Mouse (Mus musculus) lung, adult 2 months (tissue): ENCODE data around the gene Slc9b2. TPM values are rescaled to one million over a fixed set of nuclear protein-coding genes. Genes with fewer than 3 reads are reported as not detected.

Experiments
- DNase-seq: peaks from one replicate; pipeline ENCODE4 v3.0.0; 2022
- H3K4me1 ChIP-seq: fragments of 200-500 bp; 2 replicates; pipeline ENCODE4 v1.6.1; 2011; ENCODE audit warnings: low read length; ENCODE audit not compliant: control insufficient read depth, insufficient read depth
- H3K4me3 ChIP-seq: fragments of 200-500 bp; replicated peaks from 2 replicates; pipeline ENCODE3; 2011; ENCODE audit warnings: low read depth, mild to moderate bottlenecking, control low read depth, low read length; ENCODE audit errors: extremely low read depth
- CTCF ChIP-seq: fragments of 200-500 bp; IDR thresholded peaks from 2 replicates; pipeline ENCODE4 v1.5.1; 2011; ENCODE audit warnings: mild to moderate bottlenecking, low read length, control low read depth; ENCODE audit not compliant: insufficient read depth
- POLR2A ChIP-seq: fragments of 200-500 bp; IDR thresholded peaks from 2 replicates; pipeline ENCODE4 v1.6.1; 2011; ENCODE audit warnings: low read depth, mild to moderate bottlenecking, control low read depth, low read length, borderline replicate concordance; ENCODE audit errors: extremely low read depth
- WGBS: fragments of 180-500 bp; shearing (Covaris S2); methylation state at CpG from one replicate; pipeline ENCODE4 v1.1.7; 2018; 5-methylcytosine and 5-hydroxymethylcytosine counted together
- polyA plus RNA-seq: library from polyadenylated mRNA; depleted of rRNA; stranded (reverse); fragments of >200 nt; gene quantifications from 2 replicates; pipeline ENCODE4 v1.2.3, GENCODE M21; 2012

Slc9b2 gene
- polyA plus RNA-seq, 1 experiment, result 0.14 TPM

DNA sequence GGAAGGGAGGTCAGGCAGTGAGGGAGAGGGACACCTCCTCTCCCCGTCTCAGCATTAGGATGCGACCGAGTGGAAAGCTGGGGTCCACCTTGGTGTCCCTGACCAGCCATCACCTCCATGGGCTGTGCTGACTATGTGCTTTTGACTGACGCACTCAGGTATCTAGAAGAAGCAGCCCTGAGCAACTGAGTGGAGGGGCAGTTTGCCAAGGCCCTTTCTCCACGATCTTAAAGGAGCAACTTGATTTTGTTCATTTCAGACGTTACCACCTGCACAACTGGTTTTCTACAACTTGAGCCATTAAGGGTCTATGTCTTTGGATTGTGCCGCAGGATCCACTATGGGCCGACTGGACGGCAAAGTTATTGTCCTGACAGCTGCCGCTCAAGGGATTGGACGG is 22.2 kb upstream of the Slc9b2 start:
- 0 out of 2 replicates have a peak, but pooled peaks cover 2% of the 10 kb centered on the region for H3K4me1 ChIP-seq
- WGBS, result 75% methylated on average over 11 of the region's 11 CpGs
- TF ChIP-seq CTCF (no peak), POLR2A (no peak)
- peak overlapping the region; percentile 26 for H3K4me3 ChIP-seq
- DNase-seq, result peak; percentile 15

- TF ChIP-seq POLR2A (no peak), CTCF (no peak)
- H3K4me3 ChIP-seq, result no peak overlapping the region
- H3K4me1 ChIP-seq, result 0 out of 2 replicates have a peak, but pooled peaks cover 2% of the 10 kb centered on the region
- no peak for DNase-seq
- whole genome bisulfite sequencing, result 45% methylated on average over 3 of the region's 3 CpGs
These were observed 21.7 kb upstream of the Slc9b2 start for GRCm38 (mm10) chr3:135285807-135286206.

GRCm38 (mm10) chr3:135288138-135288750 is 19.3 kb upstream of the Slc9b2 start:
- 64% methylated on average over 8 of the region's 8 CpGs for WGBS
- DNase-seq, result no peak
- 0 out of 2 replicates have a peak, but pooled peaks cover 2% of the 10 kb centered on the region for H3K4me1 ChIP-seq
- TF ChIP-seq POLR2A (no peak), CTCF (no peak)
- no peak overlapping the region for H3K4me3 ChIP-seq

- TF ChIP-seq POLR2A (no peak), CTCF (no peak)
- WGBS, result 89% methylated on average over 1 of the region's 1 CpGs
These were observed 18.4 kb upstream of the Slc9b2 start for GRCm38 (mm10) chr3:135289148-135289547.

DNA sequence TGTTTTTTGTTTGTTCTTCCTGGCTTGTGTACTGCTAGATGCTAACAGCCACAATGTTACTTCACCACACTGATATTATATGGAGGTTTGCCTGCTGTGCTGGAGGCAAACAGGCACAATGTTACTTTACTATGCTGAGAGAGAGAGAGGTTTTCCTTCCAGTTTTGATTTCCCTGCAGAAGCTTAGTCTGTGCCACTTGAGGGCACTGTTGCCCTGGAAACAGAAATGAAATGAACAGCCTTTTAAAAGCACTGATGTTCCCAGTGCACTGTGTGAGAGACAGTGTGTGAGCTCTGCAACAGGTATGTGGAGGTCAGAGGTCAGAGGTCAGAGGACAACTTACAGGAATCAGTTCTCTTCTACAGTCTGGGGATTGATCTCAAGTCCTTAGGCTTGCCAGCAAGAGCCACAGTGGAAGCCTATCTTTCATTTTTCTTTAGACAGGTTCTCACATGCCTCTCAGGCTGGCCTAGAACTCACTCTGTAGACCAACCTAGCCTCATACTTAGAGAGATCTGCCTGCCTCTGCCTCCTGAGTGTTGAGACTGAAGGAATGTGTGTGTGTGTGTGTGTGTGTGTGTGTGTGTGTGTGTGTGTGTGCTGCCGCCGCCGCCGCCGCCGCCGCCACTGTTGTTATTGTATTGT is 17.1 kb upstream of the Slc9b2 start:
- WGBS, result 100% methylated on average over 7 of the region's 7 CpGs
- TF ChIP-seq POLR2A (no peak), CTCF (peak; percentile 27; the same call in 1 of the 2 replicates)
- DNase-seq, result peak; percentile 24
- Histone ChIP-seq H3K4me1 (0 out of 2 replicates have a peak, but pooled peaks cover 2% of the 10 kb centered on the region), H3K4me3 (no peak overlapping the region)

More at GRCm38 (mm10) chr3:135289148-135289547, 18.4 kb upstream of the Slc9b2 start:
- Histone ChIP-seq H3K4me1 (0 out of 2 replicates have a peak, but pooled peaks cover 2% of the 10 kb centered on the region), H3K4me3 (no peak overlapping the region)
- no peak for DNase-seq

GRCm38 (mm10) chr3:135293703-135294102 is 13.8 kb upstream of the Slc9b2 start:
- no peak for TF ChIP-seq POLR2A
- no peak for TF ChIP-seq CTCF
- H3K4me1 ChIP-seq, result no peaks in the 10 kb centered on the region
- no peak for DNase-seq
- WGBS, result 45% methylated on average over 7 of the region's 7 CpGs
- H3K4me3 ChIP-seq, result no peak overlapping the region

DNA sequence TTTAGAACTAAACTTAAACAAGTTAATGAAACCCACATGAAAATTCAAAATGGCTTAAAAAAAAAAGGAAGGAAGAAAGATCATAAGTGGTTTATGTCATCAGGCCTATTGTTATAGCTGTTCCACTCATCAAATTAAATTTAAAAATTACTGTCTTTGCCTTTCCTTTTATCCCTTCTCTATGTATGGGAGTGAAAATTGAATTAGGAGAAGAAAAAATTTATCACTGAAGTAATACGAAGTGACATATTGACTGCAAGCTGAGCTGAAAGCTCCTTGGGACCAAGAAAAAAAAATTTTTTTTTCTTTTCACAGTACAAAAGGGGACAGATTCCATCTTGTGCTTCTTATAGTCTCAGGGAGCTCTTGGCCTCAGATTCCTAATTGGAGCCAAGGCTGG is 11.9 kb upstream of the Slc9b2 start:
- TF ChIP-seq POLR2A (no peak), CTCF (no peak)
- Histone ChIP-seq H3K4me3 (no peak overlapping the region), H3K4me1 (no peaks in the 10 kb centered on the region)
- DNase-seq, result no peak
- 98% methylated on average over 1 of the region's 1 CpGs for WGBS

DNA sequence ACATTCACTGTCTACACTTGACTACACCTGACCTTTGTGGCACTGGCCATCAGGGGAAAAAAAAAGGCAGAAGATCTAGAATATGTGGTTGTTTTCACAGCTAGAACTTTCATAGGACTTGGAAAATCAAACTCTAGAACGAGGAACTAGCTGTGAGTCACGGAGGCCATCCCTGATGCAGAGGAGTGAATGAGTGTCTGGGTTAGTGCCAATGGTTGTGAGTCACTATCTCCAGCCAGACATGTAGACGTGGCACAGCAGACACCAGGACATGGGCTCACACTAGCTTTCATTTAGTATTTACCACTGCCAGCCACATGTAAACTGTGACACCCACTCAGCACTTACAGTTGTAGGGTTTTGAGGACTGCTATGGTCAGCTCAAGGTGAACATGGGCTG is 8.9 kb upstream of the Slc9b2 start:
- 46% methylated on average over 3 of the region's 3 CpGs for WGBS
- DNase-seq, result no peak
- TF ChIP-seq CTCF (no peak), POLR2A (no peak)

GRCm38 (mm10) chr3:135300081-135300480 is 7.4 kb upstream of the Slc9b2 start:
- no peaks in the 10 kb centered on the region for H3K4me1 ChIP-seq
- DNase-seq, result no peak
- 66% methylated on average over 6 of the region's 6 CpGs for WGBS
- no peak for TF ChIP-seq POLR2A
- no peak for TF ChIP-seq CTCF
- H3K4me3 ChIP-seq, result no peak overlapping the region

More for the DNA sequence above, 8.9 kb upstream of the Slc9b2 start:
- Histone ChIP-seq H3K4me1 (no peaks in the 10 kb centered on the region), H3K4me3 (no peak overlapping the region)

GRCm38 (mm10) chr3:135304060-135304459 is 3.4 kb upstream of the Slc9b2 start:
- Histone ChIP-seq H3K4me1 (no peaks in the 10 kb centered on the region), H3K4me3 (no peak overlapping the region)
- no peak for DNase-seq
- TF ChIP-seq CTCF, result no peak
- TF ChIP-seq POLR2A, result no peak
- 68% methylated on average over 6 of the region's 6 CpGs for WGBS
